Mouse (Mus musculus) CH12.LX (cell line): Measurements from ENCODE around the gene Irf3.

Experiments
- CTCF ChIP-seq, 2 experiments: IDR thresholded peaks in 1 of 2; conservative IDR thresholded peaks in 1 of 2; 2 replicates each; pipeline ENCODE4 v1.5.1; 2011 to 2012; ENCODE audit warnings: low read depth in 2 of 2, low read length in 2 of 2, improper control_type of control experiment in 1 of 2, inconsistent platforms in 1 of 2, mild to moderate bottlenecking in 1 of 2, moderate library complexity in 1 of 2
- ELF1 ChIP-seq: IDR thresholded peaks from 2 replicates; pipeline ENCODE4 v1.6.1; 2014; ENCODE audit warnings: low read depth, mild to moderate bottlenecking, inconsistent platforms, low read length, improper control_type of control experiment
- EP300 ChIP-seq: IDR thresholded peaks from 2 replicates; pipeline ENCODE4 v1.6.1; 2011; ENCODE audit warnings: low read length, improper control_type of control experiment
- JUN ChIP-seq: IDR thresholded peaks from 2 replicates; pipeline ENCODE4 v1.6.1; 2011; ENCODE audit warnings: low read depth, mild to moderate bottlenecking, low read length, improper control_type of control experiment, moderate library complexity; ENCODE audit not compliant: insufficient read depth
- MAFK ChIP-seq: IDR thresholded peaks from 2 replicates; pipeline ENCODE4 v1.6.1; 2011; ENCODE audit warnings: low read length, improper control_type of control experiment; ENCODE audit not compliant: insufficient replicate concordance
- NELFE ChIP-seq: IDR thresholded peaks from 2 replicates; pipeline ENCODE4 v1.6.1; 2011; ENCODE audit warnings: low read depth, low read length, improper control_type of control experiment
- NRF1 ChIP-seq: IDR thresholded peaks from 2 replicates; pipeline ENCODE4 v1.6.1; 2014; ENCODE audit warnings: low read depth, mild to moderate bottlenecking, inconsistent platforms, low read length, improper control_type of control experiment, moderate library complexity
- POLR2A ChIP-seq: IDR thresholded peaks from 2 replicates; pipeline ENCODE4 v1.6.1; 2011; ENCODE audit warnings: low read depth, mild to moderate bottlenecking, improper control_type of control experiment, low read length
- RAD21 ChIP-seq: IDR thresholded peaks from 2 replicates; pipeline ENCODE4 v1.6.1; 2011; ENCODE audit warnings: low read depth, mild to moderate bottlenecking, low read length, improper control_type of control experiment, moderate library complexity
- RCOR1 ChIP-seq: conservative IDR thresholded peaks from 2 replicates; pipeline ENCODE4 v1.6.1; 2012; ENCODE audit warnings: low read depth, mild to moderate bottlenecking, inconsistent platforms, low read length, improper control_type of control experiment
- TCF12 ChIP-seq: IDR thresholded peaks from 2 replicates; pipeline ENCODE4 v1.6.1; 2014; ENCODE audit warnings: low read depth, mild to moderate bottlenecking, inconsistent platforms, low read length, improper control_type of control experiment
- UBTF ChIP-seq: IDR thresholded peaks from 2 replicates; pipeline ENCODE4 v1.6.1; 2012; ENCODE audit warnings: low read depth, mild to moderate bottlenecking, inconsistent platforms, low read length, improper control_type of control experiment, moderate library complexity
- USF1 ChIP-seq: IDR thresholded peaks from 2 replicates; pipeline ENCODE4 v1.6.1; 2014; ENCODE audit warnings: low read depth, mild to moderate bottlenecking, inconsistent platforms, low read length, improper control_type of control experiment

- TF ChIP-seq USF1 (no peak), CTCF (conservative IDR thresholded peaks at IDR 0.05 in 1 of 2, IDR thresholded peaks at IDR 0.05 in 1 of 2; ENCODE audit: low read depth in 2 of 2, low read length in 2 of 2) (peak; percentile 84 to 86), UBTF (no peak), TCF12 (no peak), JUN (no peak), EP300 (no peak), NRF1 (no peak), POLR2A (no peak), MAFK (no peak), RAD21 (peak; percentile 62), RCOR1 (no peak), NELFE (no peak), ELF1 (no peak)
These were observed 40.4 kb downstream of the Irf3 start for GRCm38 (mm10) chr7:45037720-45038361.
